Mouse (Mus musculus): Measurements from ENCODE around the gene Pin1rt1. TPM values are rescaled to one million over a fixed set of nuclear protein-coding genes. Genes with fewer than 3 reads are reported as not detected.
A peak's percentile ranks its signal among the peaks of the same experiment; 100 is the strongest.

Gene Pin1rt1
- total RNA-seq, 2 experiments from 2014 or later, result not detected

GRCm38 (mm10) chr2:104714254-104714691 is 1.9 kb downstream of the Pin1rt1 start:
- DNase-seq (ENCODE audit: low spot score in 2 of 2), result no peak

- DNase-seq (ENCODE audit: low spot score in 2 of 2), result no peak
These were observed 3.7 kb downstream of the Pin1rt1 start for GRCm38 (mm10) chr2:104712486-104712809.

GRCm38 (mm10) chr2:104711585-104712485 is 4.3 kb downstream of the Pin1rt1 start, which contains the start of gene Tcp11l1:
Tcp11l1 (minus strand) TSS chr2:104712169.
- DNase-seq (ENCODE audit: low spot score in 2 of 2), result peak; percentile 72 to 80

GRCm38 (mm10) chr2:104710670-104711370 is 5.4 kb downstream of the Pin1rt1 start:
- no peak for DNase-seq (ENCODE audit: low spot score in 2 of 2)

GRCm38 (mm10) chr2:104709786-104710337 is 6.3 kb downstream of the Pin1rt1 start:
- no peak for DNase-seq (ENCODE audit: low spot score in 2 of 2)

DNA sequence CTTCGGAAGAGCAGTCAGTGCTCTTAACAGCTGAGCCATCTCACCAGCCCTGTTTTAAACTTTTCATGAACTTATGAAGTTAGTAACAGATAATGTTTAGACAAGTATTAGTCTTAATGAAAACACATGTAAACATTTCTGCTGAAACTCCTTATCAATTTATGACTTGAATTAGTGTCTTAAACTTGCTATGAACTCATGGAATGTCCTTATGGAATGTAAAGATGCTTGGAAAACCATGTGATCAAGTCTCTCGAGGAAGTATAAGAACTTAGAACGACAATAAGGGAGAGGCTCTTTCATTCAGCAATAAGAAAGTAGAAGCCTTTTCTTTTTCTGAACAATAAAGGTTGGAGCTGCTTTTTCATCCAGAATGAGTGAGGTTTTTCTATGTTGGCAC is 11.8 kb downstream of the Pin1rt1 start:
- no peak for DNase-seq (ENCODE audit: low spot score in 2 of 2)

DNA sequence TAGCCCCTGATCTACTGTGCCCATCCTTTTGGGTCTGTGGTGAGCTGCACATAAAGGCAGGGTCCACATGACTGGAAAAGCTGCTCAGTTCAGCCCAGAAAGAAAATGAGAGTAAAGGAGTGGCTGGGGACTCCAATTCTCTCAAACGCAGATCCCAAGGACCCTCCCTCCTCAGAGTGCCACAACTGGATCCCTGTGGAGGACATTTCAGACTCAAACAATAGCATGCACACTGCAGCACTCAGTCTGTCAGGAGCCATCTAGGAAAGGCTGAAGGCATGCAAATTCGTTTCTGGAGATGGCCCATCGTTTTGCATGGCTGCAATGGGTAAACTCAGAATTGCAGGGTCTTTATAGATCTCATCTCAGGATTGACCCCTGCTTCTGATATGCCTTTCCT is 13.0 kb downstream of the Pin1rt1 start:
- no peak for DNase-seq (ENCODE audit: low spot score in 2 of 2)

GRCm38 (mm10) chr2:104699659-104700058 is 16.5 kb downstream of the Pin1rt1 start:
- DNase-seq (ENCODE audit: low spot score in 2 of 2), result no peak

- no peak for DNase-seq (ENCODE audit: low spot score in 2 of 2)
These were observed 23.6 kb downstream of the Pin1rt1 start for GRCm38 (mm10) chr2:104692551-104692950.

DNA sequence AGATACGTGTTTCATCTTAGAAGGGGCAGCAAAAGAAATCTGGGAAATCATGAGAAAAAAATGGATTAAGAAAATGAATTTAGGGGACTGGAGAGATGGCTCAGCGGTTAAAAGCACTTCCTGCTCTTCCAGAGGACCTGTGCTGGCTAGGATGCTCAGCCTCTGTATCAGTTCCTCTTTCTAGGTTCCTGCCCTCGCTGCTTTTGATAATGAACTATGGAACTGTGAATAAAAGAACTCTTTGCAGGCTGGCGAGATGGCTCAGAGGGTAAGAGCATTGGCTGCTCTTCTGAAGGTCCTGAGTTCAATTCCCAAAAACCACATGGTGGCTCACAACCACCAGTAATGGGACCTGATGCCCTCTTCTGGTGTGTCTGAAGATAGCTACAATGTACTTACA is 25.5 kb downstream of the Pin1rt1 start:
- DNase-seq (ENCODE audit: low spot score in 2 of 2), result no peak

DNA sequence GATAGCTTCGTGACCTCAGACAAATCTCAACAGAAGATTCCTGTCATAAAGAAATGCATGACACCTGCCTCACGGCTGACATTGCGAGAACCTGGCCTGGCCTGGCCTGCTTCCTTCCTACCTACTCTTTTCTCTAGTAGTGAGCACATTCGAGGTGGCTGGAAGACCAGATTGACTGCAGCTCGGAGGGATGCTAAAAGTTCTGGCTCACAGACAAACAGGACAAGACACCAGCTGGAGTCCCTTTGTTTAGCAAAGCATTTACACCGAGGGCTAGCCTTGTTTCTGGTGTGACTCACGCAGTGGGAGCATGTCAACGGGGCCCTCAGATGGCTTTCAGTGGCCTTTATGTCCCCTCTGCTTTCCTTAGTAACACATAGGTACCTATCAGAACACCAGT is 27.5 kb downstream of the Pin1rt1 start:
- no peak for DNase-seq (ENCODE audit: low spot score in 2 of 2)

DNA sequence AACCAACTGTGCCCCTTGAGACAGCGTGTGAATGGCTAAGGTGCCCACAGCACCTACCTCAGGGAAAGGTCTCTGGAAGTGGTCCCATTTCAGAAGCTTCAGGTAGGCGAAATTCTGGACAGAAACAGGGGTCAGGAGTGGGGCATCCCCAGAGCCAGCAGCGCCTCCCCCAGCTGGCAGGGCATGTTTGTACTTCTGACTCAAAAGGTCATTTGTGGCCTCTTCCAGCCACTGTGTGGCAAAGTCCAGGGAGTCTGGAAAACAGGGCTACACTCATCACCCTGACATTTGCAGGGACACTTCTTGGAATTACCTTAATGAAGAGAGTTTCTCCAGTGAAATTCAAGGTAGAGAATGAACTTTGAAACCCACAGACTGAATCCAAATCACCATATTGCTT is 27.9 kb downstream of the Pin1rt1 start:
- no peak for DNase-seq (ENCODE audit: low spot score in 2 of 2)

DNA sequence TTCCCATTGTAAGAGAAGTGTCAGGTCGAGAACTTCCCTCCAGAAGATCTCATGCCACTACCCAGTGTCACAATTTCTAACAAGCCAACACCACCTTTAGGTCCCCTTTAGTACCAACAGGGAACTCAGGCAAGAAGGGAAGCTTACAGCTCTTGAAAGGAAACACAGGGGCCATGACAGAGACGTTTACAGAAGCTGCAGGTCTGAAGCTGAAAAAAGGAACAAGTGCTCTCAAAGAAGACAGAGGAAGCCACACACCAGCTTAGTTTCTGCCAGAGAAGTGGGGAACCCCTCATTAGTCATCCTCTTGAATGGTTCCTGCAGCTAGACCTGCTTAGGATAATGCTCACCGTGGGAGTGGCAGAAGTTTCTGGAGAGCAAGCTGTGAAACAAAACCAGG is 28.9 kb downstream of the Pin1rt1 start:
- no peak for DNase-seq (ENCODE audit: low spot score in 2 of 2)

DNA sequence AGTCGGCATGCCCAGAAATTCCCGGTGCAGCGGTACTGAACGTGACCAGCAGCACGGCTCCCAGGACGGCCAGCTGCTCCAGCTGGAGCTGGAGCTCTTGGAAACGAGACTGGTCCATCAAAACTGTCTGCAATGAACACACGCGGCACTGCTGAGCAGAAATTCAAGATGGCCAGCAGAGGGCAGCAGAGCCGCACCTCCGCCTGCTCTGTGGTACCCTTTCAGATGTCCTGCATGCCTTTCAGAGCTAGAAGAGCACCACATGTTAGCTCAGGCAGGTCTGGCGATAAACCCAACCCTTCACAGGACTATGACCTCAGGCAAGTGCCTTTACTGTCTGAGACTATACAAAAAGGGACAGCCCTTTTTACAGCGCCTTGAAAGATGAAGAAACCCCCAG is 30.8 kb downstream of the Pin1rt1 start:
- peak; percentile 84 to 89 for DNase-seq (ENCODE audit: low spot score in 2 of 2)

DNA sequence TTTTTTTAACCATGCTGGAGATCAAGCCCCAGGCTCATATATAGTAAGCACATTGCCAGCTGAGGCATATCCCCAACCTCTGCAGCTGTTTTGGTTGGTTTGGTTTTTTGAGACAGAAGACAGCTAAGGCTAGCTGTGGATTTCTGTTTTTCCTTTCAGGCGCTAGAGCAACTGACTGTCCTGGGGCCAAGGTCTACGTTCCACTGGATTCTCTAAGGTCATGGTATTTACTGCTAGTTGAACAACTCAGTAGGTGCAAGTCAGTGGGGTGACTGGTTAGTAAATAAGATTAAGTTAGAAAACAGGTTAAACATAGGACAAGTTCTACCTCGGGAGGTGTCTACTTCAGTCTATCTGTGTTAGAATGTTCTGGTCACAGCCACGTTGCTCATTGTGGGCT is 31.4 kb downstream of the Pin1rt1 start:
- DNase-seq (ENCODE audit: low spot score in 2 of 2), result no peak

DNA sequence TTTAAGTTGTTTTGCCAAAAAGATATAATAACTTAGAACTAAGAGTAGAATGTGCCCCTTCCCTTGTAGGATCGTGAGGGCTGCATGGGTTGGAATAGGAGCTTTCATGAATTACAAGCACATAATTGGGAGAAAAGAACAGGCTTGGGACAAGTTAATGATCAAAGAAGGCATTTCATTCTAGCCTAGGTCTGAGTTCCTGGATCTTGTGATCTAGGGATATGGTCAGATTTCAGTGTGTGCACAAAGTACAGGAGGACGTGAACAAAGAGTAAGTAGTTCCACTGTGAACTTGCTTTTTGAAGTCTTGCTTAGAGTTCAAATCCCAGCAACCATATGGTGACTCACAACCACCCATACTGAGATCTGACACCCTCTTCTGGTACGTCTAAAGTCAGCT is 38.9 kb downstream of the Pin1rt1 start:
- no peak for DNase-seq (ENCODE audit: low spot score in 2 of 2)

- no peak for DNase-seq (ENCODE audit: low spot score in 2 of 2)
These were observed 44.5 kb downstream of the Pin1rt1 start for GRCm38 (mm10) chr2:104671724-104672123.

DNA sequence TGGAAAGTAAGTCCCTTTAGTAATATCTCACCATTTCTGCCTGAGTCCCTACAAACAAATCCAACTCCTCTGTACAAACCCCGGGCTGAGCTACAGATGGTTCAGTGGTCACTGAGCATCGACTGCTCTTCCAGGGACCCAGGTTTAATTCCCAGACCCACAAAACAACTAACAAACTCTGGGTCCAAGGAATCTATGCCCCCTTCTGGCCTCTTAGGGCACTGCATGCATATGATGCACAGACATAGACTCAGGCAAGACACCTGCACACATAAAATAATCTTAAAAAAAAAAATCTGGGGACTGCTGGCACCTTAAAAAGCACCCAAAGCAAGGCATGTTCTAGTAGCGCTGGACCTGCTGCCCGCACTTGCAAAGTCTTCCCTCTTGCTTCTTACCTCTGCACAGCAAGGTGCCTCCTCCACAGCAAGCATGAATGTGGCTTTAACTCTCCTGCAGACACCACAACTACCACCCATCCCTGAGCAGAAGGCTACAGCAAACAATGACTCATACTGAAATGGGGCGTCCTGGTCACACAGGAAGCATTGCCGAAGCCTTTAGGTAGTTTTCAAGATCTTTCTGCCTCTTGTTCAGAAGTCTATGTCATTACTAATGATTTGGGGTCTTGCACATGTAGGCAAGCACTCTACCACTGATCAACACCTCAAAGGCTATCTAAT is 46.9 kb downstream of the Pin1rt1 start:
- no peak for DNase-seq (ENCODE audit: low spot score in 2 of 2)
